Mouse (Mus musculus) retina, adult 2 months (tissue): ENCODE measurements around the gene Olfr288.

Experiments
- DNase-seq: peaks from one replicate; pipeline ENCODE4 v3.0.0-alpha.2; 2012; ENCODE audit warnings: low read depth, low spot score

Gene Olfr288

DNA sequence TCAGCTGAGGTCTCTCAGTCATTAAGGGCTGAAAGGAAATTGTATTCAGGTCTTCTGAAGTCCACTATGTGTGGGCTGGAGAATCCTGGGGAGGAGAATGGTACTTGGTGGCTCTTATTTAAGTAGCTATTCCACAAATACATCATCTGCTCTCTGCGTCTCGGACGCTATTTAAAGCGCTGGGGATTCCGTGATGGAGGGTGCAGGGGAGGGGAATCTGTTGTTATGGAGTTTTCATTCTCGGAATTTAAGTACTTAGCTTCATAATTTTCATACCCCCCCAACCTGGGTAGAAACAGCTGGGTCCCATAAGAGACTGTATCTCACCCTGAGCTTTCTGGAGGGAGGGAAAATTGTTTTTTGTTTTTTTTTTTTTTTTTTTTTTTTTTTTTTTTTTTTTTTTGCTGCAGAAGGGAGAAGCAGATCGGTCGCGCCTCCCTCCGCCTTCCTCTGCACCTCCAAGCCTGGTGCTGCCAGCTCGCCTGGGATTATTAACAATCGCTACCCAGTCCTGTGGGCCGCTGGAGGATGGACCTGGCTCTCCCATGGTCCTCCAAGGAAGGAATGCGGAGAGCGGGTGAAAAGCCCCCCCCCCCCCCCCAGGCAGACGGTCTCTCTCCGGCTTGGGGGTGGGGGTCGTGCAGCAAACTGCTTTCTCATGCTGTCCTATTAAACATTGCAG is 28.2 kb downstream of the Olfr288 start, which contains the start of gene Ccdc184:
TSS of gene Ccdc184 (plus strand) at position 196 of the 682 bp plus-strand sequence.
- DNase-seq = no peak

DNA sequence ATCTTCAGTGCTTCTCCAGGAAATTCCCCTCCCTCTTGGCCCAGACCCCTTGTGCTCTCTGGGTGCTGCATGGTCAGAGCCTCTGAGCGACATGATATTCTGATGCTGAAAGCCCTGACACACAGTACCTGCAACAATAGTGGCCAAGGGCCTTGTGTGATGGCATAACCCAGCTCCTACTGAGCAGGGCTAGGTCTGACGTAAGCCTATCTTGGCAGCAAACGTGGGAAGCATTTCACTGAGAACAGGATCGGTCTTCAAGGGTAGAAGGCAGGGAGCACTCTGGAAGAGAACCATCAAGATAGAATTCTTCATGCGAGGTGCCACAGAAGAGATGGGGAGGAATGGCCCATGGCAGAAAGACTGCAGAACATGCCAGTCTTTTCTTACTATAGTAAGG is 29.8 kb downstream of the Olfr288 start, which contains the start of gene Asb8:
TSS of gene Asb8 (minus strand) at position 101 of the 400 bp plus-strand sequence.
- DNase-seq = no peak

DNA sequence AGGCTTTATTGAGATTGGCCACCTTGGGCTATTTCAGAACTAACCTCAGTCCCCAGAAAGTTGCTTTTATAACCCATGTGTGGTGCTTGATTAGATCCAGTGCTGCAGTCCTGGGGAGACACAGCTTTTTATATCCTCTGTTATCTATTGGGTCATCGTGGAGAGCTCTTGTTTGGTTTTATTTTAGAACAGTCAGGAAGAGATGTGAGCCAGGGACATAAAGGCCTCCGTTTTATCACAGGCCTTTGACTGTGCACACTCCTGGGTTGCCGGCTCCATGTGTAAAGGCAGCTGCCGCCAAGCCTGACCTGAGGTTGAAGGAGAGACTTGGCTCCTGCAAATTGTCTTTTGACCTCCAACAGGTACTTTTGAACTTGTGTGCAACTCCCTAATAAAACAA is 32.8 kb downstream of the Olfr288 start:
- DNase-seq = no peak

DNA sequence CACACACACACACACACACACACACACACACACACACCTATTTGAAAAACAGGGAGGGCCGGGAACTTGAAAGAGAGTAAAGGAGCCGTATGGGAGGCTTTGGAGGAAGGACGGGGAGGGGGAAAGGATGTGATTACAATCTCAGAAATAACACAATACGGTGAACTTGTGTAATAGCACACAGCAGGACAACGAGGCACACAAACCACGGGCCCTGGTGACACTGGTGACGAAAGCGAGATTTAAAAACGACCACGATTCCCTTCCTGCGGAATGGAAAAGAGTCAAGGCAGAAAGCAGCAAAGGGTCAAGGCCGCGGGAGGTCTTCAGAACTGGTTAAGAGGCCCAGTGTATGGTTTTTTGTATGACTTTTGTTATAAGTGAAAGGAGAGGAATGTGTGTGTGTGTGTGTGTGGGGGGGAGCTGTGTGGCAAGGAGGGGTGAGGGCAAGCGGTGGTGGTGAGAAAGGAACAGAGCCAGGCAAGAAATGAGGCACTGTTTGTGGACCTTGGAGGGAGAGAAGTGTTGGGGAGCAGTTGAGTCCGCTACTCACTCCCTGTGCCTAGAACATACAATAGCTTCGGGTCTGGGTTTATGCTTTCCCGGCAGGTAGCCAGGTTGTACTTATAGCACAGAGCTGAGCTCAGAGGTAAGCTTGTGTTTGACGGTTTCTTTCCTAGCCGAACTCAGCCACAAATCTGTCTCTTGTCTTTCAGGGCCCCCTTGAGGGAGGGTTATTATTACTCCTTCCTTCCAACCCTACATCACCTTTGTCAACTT is 34.1 kb downstream of the Olfr288 start:
- DNase-seq = no peak

DNA sequence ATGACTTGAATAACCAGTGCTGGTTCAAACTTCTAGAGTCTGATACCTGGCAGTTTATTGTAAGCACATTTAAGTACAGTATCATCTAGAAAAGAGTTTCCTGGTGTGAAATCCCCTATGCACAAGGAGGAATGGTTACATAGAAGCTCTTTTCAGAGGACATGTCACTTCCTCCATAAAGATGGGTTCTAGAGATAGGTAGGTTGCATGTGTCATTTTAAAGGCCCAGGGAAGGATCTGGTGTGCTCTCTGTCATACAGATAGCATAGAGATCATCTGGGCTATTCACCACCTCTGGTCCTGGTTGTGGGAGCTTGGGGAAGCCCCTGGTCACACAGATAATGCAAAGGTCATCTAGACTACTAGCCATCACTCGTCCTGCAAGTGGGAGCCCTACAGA is 38.1 kb downstream of the Olfr288 start:
- DNase-seq = no peak

DNA sequence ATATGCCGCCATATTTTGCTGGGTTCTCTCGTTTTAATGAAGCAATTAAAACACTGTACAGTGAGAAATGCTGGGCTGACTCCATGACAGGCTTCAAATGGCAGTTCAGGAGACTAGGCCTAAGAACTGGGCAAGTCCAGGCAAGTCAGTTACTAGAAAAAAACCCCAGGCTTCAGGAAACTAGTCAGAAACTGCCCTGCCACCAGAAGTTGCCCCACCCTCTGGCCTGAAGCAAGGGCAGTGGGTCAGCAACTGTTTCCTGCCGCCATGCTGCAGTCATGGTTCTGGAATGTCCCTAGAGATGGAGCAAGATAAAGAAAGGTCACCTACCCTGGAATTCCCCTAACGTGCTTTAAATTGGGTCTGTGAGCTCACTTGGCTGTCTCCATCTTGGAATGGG is 39.4 kb downstream of the Olfr288 start:
- no peak for DNase-seq

DNA sequence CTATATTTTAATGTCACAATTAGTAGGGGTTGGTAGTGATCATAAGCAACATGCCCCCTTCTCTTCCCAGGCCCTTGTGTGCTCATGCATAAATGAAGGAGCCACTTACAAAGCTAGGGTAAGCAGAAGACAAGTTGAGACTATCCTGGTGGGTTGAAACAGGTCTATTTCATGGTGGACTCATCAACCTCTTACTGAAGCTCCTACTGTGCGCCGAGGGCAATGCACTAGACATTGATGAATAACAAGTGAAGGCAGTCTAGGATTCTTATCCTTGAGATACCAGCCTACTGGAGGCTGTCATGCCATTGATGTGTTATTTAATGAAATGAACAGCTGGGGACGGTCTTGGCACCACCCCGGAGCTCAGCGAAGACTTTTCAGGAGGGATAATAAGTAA is 40.1 kb downstream of the Olfr288 start:
- no peak for DNase-seq

DNA sequence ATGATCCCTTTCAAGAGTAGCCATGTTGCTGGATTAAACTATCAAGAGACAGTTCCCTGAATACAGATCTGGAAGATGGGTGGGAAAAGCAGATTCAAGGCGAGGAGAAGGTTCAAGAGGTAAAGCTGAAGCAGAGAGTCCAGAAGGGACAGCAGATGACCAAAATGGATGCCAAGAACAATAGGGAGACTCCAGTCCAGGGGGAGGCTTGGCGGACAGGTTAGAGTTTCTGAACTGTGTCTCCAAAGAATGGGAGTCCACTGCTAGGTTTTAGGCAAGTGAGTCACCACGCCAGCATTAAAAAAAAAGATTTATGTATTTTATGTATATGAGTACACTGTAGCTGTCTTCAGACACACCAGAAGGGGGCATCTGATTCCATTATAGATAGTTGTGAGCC is 40.7 kb downstream of the Olfr288 start:
- no peak for DNase-seq

DNA sequence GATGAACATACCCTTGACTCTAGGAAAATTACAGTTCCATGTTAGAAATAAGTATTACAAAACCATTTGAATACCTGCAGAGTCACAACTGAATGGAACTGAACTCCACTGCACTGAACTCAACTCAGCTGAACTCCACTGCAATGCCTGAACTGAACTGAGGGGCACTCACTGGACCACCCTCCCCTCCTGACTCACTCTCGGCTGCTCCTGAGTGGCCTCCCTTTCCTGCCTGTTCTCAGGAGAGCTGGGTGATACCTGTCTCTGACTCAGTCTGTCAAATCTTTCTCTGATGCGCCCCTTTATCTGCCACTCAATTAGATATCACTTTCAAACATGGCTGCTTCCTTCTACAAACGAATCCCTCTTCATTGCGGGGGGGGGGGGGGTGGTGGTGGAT is 41.2 kb downstream of the Olfr288 start:
- no peak for DNase-seq

DNA sequence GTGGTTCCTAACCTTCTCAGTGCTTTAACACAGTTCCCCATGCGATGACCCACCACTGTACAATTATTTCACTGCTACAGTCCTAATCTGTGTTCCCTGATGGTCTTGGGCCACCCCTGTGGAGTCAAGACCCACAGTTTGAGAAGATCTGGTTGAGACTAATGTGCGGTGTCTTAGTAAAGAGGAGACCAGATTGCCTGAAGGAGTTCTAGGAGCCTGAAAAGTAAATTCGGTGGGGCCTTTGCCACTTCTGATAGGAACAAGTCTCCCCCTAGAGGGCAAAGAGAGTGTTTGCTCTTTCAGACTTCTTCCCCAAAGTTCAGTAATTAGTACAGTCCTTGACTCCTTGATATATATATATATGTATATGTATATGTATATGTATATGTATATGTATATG is 41.7 kb downstream of the Olfr288 start:
- DNase-seq = no peak

DNA sequence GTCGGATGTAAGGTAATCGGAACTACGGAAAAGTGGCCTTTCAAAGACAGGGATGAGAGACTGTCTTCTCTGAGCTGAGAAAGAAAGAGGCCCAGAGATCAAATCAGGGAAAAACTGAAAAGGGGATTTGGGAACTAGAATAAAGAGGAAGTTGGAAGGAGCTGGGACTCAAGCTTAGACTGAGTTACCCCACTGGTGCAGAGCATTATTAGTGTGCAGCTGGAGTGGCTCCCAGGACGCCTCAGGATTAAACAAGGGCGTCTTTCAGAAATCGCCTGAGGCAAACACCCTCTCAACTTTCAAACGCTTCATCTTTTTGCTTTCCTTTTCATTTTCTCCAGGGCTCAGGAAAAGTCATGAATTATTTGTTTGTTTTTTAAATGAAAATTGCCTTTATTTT is 42.4 kb downstream of the Olfr288 start:
- DNase-seq = no peak

DNA sequence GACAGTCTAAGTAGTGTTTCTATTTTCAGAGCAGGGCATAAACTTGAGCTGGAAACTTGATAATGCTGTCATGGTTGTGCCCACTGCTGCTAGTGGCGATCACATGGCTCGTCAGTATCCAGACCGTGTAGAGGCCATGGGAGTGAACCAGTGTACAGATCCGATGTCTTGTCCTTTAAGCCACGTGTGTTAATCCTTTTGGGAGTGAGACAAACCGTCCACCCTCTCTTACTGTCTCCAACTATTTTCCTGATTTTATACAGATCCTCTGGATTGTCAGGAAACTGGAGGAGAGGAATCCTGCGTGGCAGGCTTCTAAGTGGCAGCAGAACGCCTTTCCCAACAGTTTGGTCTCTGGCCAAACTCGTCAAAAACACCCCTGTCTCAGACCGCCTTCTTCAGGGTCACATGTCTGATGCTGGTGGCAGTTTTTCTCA is 46.2 kb downstream of the Olfr288 start:
- DNase-seq = no peak

DNA sequence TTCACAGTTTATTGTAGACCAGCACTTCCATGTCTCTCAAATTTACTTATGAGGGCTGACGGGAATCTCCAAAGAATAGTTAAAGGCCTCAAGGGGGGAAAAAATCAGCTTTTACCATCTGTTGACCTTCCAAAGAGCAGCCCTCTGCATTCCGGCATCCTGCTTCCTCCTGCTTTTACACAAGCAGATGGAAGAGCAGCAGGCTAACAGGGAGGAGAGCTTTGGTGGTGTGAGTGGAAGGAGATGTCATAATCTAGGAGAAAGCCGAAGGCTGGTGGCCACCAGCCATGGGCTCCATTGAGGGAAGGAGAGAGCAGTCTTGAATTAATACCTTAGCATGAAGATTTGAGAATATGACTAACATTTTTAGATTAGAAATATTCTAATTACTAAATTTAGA is 47.0 kb downstream of the Olfr288 start:
- no peak for DNase-seq

DNA sequence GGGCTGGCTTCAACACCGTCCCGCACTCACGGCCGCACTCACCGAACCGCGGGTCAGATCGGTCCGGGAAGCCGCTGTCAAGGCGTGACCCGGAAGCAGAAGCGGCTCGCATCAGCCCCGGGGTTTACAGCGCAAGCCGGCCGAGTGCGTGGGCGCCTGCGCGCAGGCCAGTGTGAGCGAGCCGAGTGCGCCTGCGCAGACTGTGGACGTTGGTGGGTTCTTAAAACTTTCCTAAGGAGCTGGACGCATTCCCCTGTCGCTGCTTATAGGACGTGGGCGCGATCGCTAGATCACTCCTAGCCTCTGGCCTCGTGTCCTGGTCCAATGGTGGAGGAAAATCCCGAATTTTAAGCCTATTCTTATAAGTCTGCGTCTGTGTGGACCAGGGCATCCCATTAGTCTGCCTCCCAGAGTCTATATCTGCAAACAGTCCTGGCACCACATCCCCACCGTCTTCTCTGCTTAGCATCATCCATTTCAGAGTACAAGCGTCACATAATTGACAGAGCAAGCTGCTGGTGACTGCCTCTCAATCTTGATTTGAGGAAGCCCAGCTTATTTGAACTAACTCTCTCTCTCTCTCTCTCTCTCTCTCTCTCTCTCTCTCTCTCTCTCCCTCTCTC is 49.7 kb downstream of the Olfr288 start:
- peak; percentile 86 for DNase-seq

DNA sequence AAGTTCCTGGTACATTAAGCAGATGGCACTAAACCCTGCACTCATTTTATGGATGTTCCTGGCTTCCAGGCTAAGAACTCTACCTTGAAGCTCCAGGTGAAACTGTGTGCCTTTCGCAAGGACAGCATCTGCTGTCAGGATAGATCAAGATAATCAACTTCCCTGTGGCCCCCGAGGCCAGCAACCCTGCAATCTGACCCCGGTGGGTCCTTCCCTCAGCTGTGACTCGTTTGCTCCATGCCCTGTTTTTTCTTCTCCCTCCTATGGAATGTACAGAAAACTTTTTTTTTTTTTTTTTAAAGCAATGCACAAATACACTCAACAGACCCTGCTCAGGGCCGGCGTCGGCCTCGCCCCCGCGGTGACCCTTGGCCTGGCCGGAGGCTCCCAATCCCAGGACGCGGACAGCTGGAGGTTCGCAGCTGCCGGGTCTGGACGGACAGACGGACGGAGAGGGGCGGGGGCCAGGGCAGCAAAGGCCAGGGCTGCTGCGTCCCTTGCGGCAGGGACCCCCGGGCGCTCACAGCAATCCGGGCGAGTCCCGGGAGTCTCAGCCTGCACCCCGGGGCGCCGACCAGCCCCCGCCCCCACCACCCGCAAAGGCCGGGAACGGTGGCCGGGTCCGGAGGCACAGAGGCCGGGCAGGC is 50.4 kb downstream of the Olfr288 start:
- DNase-seq = no peak

DNA sequence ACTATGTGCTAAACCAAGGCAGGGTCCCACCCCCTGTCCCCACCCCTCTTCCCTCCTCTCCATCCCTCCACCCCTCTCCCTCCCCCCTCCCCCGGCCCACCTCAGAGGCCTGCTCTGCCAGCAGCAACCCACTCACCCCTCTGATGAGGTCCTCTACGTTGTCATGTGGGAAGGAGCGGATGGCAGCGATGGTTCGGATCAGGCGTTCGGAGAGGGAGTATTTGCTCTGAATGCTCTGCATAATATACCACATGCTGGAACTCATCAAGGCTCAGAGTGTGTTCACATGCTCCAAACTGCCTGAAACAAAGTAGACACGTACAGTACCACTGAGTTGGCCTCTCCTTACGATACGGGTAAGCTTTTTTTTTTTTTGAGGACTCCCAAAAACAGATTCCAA is 52.8 kb downstream of the Olfr288 start:
- no peak for DNase-seq

DNA sequence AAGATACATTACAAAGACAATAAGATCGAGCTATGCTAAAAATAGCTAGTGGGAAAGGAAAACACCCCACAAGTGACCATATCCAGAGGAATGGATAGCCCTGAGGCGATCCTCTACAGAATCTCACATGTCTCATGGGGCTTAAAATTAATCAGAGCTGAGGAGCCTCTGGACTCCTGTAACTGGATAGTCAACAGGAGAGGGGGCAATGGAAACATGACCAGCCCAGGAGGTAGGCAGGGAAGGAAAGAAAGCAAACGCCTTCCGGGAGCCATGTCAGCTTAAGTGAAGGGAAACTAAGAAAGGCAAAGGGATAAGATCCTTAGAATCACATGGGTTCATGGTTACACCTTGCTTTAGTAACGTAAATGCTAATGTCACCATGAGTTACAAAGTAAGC is 54.5 kb downstream of the Olfr288 start:
- DNase-seq = no peak

DNA sequence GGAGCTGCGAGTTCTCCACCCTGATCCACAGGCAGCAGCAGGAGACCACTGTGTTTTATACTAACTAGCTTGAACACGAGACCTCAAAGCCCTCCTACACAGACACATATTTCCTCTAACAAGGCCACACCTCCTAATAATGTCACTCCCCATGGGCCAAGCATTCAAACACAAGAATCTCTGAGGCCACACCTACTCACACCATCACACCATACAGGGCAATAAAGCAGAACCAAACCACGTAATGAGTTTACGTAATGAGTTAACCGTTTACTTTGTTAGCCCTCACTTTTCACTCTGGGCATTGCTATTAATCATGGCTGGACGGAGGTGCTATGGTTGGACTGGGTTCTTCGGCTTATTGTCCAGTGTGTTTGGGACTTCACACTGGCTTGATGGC is 55.6 kb downstream of the Olfr288 start:
- DNase-seq = no peak

DNA sequence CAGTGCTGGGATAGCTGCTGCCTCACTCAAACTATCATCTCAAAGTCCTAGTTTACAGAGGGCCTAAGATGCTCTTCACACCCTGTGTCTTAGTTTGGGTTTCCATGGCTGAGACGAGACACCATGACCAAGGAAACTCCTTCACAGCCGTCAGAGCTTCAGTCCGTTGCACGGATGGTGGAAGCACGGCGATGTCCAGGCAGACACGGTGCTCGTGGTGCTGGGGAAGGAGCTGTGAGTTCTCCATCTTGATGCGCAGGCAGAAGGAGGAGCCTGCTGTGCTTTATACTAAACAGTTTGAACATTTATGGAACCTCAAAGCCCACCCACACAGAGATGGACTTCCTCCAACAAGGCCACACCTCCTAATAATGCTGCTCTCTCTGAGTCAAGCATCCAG is 58.5 kb downstream of the Olfr288 start:
- DNase-seq = no peak
